In the genomic region with DNA sequence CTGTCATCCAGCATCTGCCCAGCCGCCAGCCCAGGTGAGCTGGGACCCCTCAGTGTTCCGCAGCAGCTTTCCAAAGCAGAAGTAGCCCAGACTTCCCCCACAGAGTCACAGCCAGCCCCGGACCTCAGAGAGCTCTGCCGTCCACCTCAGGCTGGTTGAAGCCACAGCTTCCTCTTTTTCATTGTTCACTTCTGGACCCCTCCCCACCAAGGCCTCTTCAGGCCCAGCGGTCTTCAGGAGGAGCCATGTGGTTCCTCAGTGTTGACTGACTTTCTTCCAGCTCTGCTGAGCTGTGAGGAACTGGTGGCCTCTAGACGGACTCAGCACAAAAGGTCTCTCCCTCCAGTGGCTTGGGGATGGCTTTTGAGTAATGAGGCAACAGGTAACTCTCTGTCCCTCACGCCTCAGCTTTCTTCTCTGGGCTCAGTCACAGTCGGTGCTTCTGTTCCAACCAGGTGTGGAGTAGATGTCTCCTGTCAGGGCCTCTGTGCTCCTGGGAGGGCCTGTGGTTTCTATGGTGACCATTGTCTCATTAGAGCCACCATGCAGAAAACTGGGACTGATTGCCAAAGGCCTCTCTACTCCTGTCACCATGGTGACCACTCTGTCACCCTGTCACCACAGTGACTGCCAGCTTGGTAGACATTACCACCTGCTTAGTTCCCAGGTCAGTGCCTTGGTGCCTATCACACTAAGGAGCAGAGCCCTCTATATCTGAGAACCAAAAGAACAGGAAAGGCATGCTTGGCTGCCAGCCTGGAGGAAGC, we compare ENCODE assay signal across 8 mouse cellular contexts. TPM values are rescaled to one million over a fixed set of nuclear protein-coding genes. Genes with fewer than 3 reads are reported as not detected.
DNase-seq lines count a peak whose midpoint lies in the region; ATAC-seq lines count a peak whose summit lies in the region.

A gene (minus strand): TSS at position 496 of the 767 bp plus-strand sequence.

- H3K4me3 ChIP-seq in midbrain, embryonic 10.5 days = no peak within 1 kb of the TSS
- H3K4me3 ChIP-seq in midbrain, embryonic 11.5 days (ENCODE audit: low read depth, low read length) = no peak within 1 kb of the TSS
- no peak within 1 kb of the TSS for H3K4me3 ChIP-seq in embryonic facial prominence, embryonic 14.5 days (ENCODE audit: low read depth, low read length)
- H3K4me3 ChIP-seq in limb, embryonic 10.5 days = no peak within 1 kb of the TSS

- intact Hi-C loops in gastrocnemius, postnatal 14 days (cut with DNase I; ENCODE audit: low total_unique reads) = no loop called here

- ATAC-seq in midbrain, embryonic 11.5 days (ENCODE audit: low FRiP score) = no peak
- ATAC-seq in embryonic facial prominence, embryonic 14.5 days (ENCODE audit: low read depth) = peak; percentile 78

- H3K9me3 ChIP-seq in midbrain, embryonic 10.5 days (replicated peaks) = no peaks in the 10 kb centered on the region
- H3K9me3 ChIP-seq in midbrain, embryonic 11.5 days (ENCODE audit: control insufficient read depth, low read length) = no peaks in the 10 kb centered on the region
- no peaks in the 10 kb centered on the region for H3K9me3 ChIP-seq in embryonic facial prominence, embryonic 14.5 days (ENCODE audit: control insufficient read depth, low read length)
- no peaks in the 10 kb centered on the region for H3K9me3 ChIP-seq in limb, embryonic 10.5 days (replicated peaks)

- H3K4me1 ChIP-seq in midbrain, embryonic 10.5 days = peaks cover 20% of the 10 kb centered on the region
- peaks cover 5% of the 10 kb centered on the region; the same call in 1 of the 2 replicates for H3K4me1 ChIP-seq in midbrain, embryonic 11.5 days (ENCODE audit: control insufficient read depth, insufficient read depth, low read length)
- H3K4me1 ChIP-seq in embryonic facial prominence, embryonic 14.5 days (ENCODE audit: control insufficient read depth, insufficient read depth, low read length) = peaks cover 11% of the 10 kb centered on the region
- peaks cover 29% of the 10 kb centered on the region for H3K4me1 ChIP-seq in limb, embryonic 10.5 days

- no peak within 1 kb of the TSS for H3K9ac ChIP-seq in midbrain, embryonic 11.5 days (ENCODE audit: low read length)
- H3K9ac ChIP-seq in embryonic facial prominence, embryonic 14.5 days (ENCODE audit: low read depth, low read length) = no peak within 1 kb of the TSS

- H3K4me2 ChIP-seq in midbrain, embryonic 11.5 days = no peak within 1 kb of the TSS
- no peak within 1 kb of the TSS for H3K4me2 ChIP-seq in embryonic facial prominence, embryonic 14.5 days (ENCODE audit: low read depth, low read length)

- WGBS in midbrain, embryonic 10.5 days = 64% methylated on average over 8 of the region's 8 CpGs
- WGBS in midbrain, embryonic 11.5 days = 67% methylated on average over 8 of the region's 8 CpGs
- 61% methylated on average over 8 of the region's 8 CpGs for WGBS in embryonic facial prominence, embryonic 14.5 days
- WGBS in limb, embryonic 10.5 days = 77% methylated on average over 8 of the region's 8 CpGs

- H3K36me3 ChIP-seq in midbrain, embryonic 10.5 days = no peaks in the 10 kb centered on the region
- no peaks in the 10 kb centered on the region for H3K36me3 ChIP-seq in midbrain, embryonic 11.5 days (ENCODE audit: control insufficient read depth, insufficient read depth, low read length)
- no peaks in the 10 kb centered on the region for H3K36me3 ChIP-seq in embryonic facial prominence, embryonic 14.5 days (ENCODE audit: control insufficient read depth, insufficient read depth, low read length)
- no peaks in the 10 kb centered on the region for H3K36me3 ChIP-seq in limb, embryonic 10.5 days

- peak within 1 kb of the TSS; percentile 38 for H3K27ac ChIP-seq in midbrain, embryonic 10.5 days (replicated peaks)
- no peak within 1 kb of the TSS for H3K27ac ChIP-seq in midbrain, embryonic 11.5 days (ENCODE audit: low read depth, low read length)
- H3K27ac ChIP-seq in embryonic facial prominence, embryonic 14.5 days (replicated peaks; ENCODE audit: low read depth, low read length) = 0 out of 2 replicates have a peak within 1 kb of the TSS, but pooled peaks have one; percentile 11
- peak within 1 kb of the TSS; percentile 84 for H3K27ac ChIP-seq in limb, embryonic 10.5 days

- no peaks in the 10 kb centered on the region for H3K27me3 ChIP-seq in midbrain, embryonic 10.5 days (ENCODE audit: low read depth, poor library complexity, severe bottlenecking)
- no peaks in the 10 kb centered on the region for H3K27me3 ChIP-seq in midbrain, embryonic 11.5 days (ENCODE audit: control insufficient read depth, insufficient read depth, low read length)
- no peaks in the 10 kb centered on the region for H3K27me3 ChIP-seq in embryonic facial prominence, embryonic 14.5 days (replicated peaks; ENCODE audit: control insufficient read depth, insufficient read depth, low read length)
- no peaks in the 10 kb centered on the region for H3K27me3 ChIP-seq in limb, embryonic 10.5 days (ENCODE audit: low read depth, poor library complexity, severe bottlenecking)

- DNase-seq in midbrain, embryonic 10.5 days (ENCODE audit: low spot score) = no peak
- DNase-seq in midbrain, embryonic 11.5 days (ENCODE audit: low spot score, missing footprints) = no peak
- peak; percentile 59 for DNase-seq in embryonic facial prominence, embryonic 14.5 days (ENCODE audit: low spot score)
- no peak for DNase-seq in limb, embryonic 10.5 days (ENCODE audit: low spot score)
- peak; percentile 88 for DNase-seq in retina, postnatal 1 day
- DNase-seq in gastrocnemius, postnatal 14 days = no peak
- DNase-seq in thymus, postnatal 0 days (ENCODE audit: low spot score) = no peak
- no peak for DNase-seq in kidney, adult 8-10 months

RNA-seq across cellular contexts. Expression of the gene that starts here (rescaled TPM):
- 2.5 and 2.9 TPM in 2 replicates for polyA plus RNA-seq in midbrain, embryonic 10.5 days (2016; fragmentation: Nextera tagmentation; extraction: Ambion mirVana)
- 1.5 and 1.8 TPM in 2 replicates for polyA plus RNA-seq in midbrain, embryonic 11.5 days (2014; fragmentation: Nextera tagmentation; extraction: Ambion mirVana)
- polyA plus RNA-seq in embryonic facial prominence, embryonic 14.5 days (2014; fragmentation: Nextera tagmentation; extraction: Ambion mirVana) = 1.0 and 2.3 TPM in 2 replicates
- 0.55 and 1.3 TPM in 2 replicates for polyA plus RNA-seq in limb, embryonic 10.5 days (2016; fragmentation: Nextera tagmentation; extraction: Ambion mirVana)
- 1 to 10 TPM in 1 of 2 experiments, under 1 TPM in 1; 0.29 to 1.3 TPM for total RNA-seq in gastrocnemius, postnatal 14 days (2021)
- polyA plus RNA-seq in thymus, postnatal 0 days (2015; fragmentation: Nextera tagmentation; extraction: Ambion mirVana) = 1.0 and 1.4 TPM in 2 replicates

Comparison
In these comparisons a context has a peak if more than half of its experiments do, and no peak if none do; other contexts are left out.
1. DNase-seq: peak in embryonic facial prominence, embryonic 14.5 days (single experiment) and retina, postnatal 1 day (single experiment); none in midbrain, embryonic 10.5 days (single experiment), midbrain, embryonic 11.5 days (single experiment), limb, embryonic 10.5 days (single experiment), gastrocnemius, postnatal 14 days (single experiment), thymus, postnatal 0 days (single experiment) and kidney, adult 8-10 months (0 of 2).